Mouse (Mus musculus) right cerebral cortex, adult 18-20 months (tissue): Measurements from ENCODE around the gene Chml.

Source experiments
- DNase-seq: peaks from one replicate; pipeline ENCODE4 v3.0.0; 2022; ENCODE audit warnings: mixed read lengths

The Chml gene

GRCm38 (mm10) chr1:175648615-175649014 lies 44.1 kb downstream of the Chml start:
- DNase-seq: no peak

GRCm38 (mm10) chr1:175646952-175647351 lies 45.7 kb downstream of the Chml start:
- no peak for DNase-seq

GRCm38 (mm10) chr1:175643496-175644265 lies 49.0 kb downstream of the Chml start:
- DNase-seq: no peak

GRCm38 (mm10) chr1:175640435-175641150 lies 52.1 kb downstream of the Chml start:
- no peak for DNase-seq

GRCm38 (mm10) chr1:175639072-175639471 lies 53.6 kb downstream of the Chml start:
- DNase-seq: no peak

GRCm38 (mm10) chr1:175637677-175638076 lies 55.0 kb downstream of the Chml start:
- DNase-seq: no peak

- no peak for DNase-seq
Observed at GRCm38 (mm10) chr1:175632470-175632869, 60.2 kb downstream of the Chml start.
